Mouse (Mus musculus): ENCODE results near the gene Arhgef3. TPM values are rescaled to one million over a fixed set of nuclear protein-coding genes. Genes with fewer than 3 reads are reported as not detected.

Gene Arhgef3
- total RNA-seq, 2 experiments from 2014 or later: 5.8 to 6.3 TPM

DNA sequence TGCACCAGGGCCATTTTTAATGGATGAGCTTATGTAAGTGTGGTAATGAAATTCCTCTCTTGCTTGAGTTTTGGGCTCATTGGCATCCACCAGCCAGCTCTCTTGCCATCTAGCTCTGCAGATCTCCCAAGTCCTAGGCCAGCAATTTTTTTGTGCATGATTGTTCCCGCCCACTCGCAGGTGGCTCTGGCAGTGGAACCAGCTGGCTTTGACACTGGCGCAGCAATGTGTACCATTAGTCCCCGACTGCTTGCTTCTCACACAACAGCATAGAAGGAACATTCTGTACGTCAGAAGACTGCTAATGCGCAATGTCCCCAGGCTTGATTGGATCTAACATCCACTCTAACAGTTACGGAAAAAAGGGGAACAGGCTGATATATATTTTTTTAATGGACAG is 105.0 kb downstream of the Arhgef3 start:
- no peak for ATAC-seq (replicated peaks; ENCODE audit: low FRiP score, poor library complexity, severe bottlenecking)

DNA sequence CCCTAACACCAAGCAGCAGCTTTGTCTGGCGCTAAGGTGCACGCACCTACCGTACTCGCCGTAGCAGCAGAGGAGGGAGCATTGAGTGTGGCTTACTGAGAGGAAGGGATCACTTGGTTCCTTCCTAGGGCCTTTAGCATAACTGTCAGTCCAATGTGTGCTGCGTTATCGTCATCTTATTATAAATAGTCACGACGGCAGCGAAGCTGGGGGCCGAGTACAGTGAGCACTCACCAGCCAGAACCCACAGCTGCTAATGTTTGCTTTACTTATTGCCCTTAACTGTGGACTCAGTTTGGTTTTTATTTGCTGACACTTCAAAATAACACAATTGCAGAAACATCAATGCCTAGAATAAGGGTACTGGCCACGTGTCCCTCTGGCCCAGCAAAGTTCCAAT is 105.6 kb downstream of the Arhgef3 start:
- ATAC-seq (replicated peaks; ENCODE audit: low FRiP score, poor library complexity, severe bottlenecking): no peak

DNA sequence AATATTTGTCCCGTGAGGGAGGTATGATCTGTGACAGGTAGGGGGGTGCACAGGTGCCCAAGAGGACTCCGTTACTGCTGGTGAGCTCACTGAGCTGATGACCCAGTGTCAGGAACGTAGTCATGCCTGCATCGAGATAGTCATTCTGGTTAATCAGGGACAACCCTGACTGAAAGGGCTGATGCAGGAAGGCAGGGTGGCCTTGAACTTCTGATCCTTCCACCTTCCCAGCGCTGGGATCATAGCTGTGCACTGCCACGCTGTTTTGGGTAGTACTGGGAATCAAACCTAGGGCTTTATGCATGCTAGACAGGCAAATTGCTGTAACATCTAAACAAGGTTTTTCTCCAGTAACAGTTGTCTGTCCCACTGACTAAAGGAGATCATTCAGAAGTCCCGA is 109.9 kb downstream of the Arhgef3 start:
- ATAC-seq (replicated peaks; ENCODE audit: low FRiP score, poor library complexity, severe bottlenecking): no peak

DNA sequence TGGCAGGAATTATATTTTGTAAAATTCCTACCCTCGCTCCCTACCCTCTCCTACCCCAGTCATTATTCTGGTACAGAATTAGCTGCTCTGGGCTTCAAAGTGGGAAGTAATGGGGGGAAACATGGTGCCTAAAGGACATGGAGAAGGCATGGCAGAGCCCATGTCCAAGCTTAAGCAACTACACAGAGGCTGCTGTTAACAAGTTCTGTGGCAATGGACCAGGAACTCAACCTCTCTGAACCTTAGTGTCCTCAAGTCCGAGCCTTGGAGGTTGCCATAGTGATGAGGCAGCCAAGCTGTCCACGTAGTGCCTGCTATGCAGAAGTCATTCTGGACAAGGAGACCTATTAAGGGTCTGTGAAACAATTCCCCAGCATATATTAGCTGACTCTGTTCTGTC is 111.6 kb downstream of the Arhgef3 start:
- ATAC-seq (replicated peaks; ENCODE audit: low FRiP score, poor library complexity, severe bottlenecking): no peak

DNA sequence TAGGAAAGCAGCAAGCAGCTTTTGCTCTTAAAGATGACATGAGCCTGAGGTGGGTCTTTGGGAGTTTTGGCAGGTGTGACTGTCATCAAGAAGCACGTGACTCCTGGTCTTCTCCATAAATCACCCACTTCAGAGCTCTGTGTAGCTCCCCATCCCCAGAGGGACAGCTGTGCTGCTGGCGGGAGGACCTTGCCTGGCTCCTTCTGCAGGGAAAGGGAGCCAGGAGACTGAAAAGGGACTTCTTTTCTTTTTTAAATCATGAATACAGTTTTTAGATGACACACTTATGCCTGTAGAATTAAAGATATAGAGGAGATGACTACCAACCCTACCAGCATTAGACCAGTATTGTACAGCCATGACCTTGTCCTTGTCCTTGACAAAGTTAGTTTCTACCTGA is 113.6 kb downstream of the Arhgef3 start:
- ATAC-seq (replicated peaks; ENCODE audit: low FRiP score, poor library complexity, severe bottlenecking): no peak

DNA sequence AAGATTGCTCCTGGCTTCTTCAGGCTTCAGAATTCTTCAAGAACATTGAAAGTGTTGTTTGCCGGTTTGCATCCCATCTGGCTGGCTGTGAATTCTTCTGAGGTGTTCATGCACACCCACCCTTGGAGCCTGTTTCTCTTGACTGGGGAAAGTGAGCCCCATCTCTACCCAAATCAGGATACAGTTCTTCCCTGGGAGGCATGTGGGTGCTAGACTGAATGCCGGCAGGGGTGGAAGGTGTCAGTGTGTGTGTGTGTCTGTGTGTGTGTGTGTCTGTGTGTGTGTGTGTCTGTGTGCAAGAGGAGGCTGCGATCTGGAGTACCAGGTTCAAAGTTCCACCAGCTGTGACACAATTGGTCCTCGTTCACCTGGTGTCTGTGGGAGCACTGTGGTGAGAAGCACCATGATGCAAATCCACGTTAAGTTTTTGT is 114.3 kb downstream of the Arhgef3 start:
- no peak for ATAC-seq (replicated peaks; ENCODE audit: low FRiP score, poor library complexity, severe bottlenecking)

DNA sequence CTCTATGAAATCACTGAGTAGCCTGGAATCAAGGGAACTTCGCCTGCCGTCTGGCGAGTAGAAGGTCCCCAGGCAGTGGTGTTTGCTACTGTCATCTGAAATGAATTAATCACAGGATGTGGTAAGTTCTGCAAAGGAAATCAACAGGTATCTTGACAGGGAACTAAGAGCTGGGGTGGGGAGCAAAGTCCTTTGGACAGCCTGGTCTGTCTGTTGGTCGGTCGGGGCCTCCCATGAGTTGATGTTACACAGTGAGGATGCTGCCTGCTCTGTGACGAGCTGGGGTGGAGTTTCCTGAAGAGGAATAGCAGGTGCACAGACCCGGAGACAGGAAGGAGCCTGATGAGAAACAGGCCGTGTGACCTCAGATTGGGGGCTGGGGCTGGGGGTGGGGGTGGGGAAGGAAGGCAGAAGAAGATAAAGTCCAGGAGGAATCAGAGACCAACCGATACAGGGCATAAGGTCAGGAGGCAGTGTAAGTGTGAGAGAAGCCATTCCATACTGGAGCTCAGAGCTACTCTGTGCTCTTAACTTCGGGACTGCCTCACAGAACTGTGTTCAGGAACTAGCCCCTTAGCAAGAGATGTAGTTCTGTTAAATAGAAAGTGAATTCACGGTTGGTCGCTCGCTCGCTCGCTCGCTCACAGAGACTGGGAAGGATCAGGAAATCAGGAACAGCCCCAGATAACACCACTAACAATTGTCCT is 114.9 kb downstream of the Arhgef3 start:
- ATAC-seq (replicated peaks; ENCODE audit: low FRiP score, poor library complexity, severe bottlenecking): no peak

DNA sequence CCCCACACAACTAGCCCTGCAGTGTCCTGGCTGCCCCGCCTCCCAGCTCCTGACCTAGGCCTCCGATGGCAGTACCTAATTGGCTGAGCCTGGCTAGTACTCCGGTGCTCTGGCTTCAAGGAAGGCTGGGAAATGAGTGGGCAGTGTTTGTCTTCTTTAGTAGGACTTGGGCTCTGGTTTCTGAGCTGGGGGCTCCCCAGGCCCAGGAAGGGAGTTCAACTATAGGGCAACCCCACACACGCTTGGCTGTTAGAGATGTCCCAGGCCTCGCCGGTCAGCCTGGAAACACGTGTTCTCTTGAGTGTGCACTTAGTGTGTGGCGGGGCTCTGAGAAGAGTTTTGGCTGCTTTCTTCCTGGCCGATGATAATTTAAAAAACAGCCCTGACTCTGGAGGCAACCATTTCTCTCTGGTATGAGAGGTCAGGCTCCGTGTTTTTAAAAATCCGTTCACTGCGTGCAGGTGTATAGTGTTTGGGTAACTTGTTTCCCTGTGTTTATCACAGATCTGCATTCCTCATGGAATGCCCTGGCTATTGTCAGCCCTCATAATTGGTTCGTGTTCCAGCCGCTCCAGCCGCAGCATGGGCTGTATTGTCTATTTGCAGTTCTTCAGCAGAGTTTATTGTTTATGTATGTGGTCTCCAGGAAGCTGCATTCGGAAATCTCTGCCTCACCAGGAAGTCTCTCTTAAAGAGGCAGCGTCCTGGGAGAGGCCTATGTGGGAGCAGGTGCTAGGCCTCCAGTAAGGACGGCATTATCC is 115.7 kb downstream of the Arhgef3 start:
- no peak for ATAC-seq (replicated peaks; ENCODE audit: low FRiP score, poor library complexity, severe bottlenecking)

DNA sequence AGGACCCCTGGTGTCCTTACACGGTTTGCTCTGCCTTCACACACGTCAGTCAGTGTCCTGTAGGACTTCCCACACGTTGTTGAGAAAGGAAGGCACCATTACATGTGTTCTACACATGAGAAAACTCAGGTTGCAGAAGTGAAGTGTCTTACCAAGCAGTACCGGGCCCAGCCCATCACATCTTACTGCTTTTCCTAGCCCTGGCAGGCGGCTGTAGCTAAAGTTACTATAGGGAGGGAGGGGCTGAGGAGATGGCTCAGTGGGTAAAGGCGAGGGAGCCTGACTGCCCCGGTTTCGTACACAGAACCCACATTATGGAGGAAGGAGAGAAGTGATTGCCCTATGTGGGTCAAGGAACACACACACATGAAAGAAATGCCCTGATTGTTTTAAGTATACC is 116.8 kb downstream of the Arhgef3 start:
- ATAC-seq (replicated peaks; ENCODE audit: low FRiP score, poor library complexity, severe bottlenecking): no peak

DNA sequence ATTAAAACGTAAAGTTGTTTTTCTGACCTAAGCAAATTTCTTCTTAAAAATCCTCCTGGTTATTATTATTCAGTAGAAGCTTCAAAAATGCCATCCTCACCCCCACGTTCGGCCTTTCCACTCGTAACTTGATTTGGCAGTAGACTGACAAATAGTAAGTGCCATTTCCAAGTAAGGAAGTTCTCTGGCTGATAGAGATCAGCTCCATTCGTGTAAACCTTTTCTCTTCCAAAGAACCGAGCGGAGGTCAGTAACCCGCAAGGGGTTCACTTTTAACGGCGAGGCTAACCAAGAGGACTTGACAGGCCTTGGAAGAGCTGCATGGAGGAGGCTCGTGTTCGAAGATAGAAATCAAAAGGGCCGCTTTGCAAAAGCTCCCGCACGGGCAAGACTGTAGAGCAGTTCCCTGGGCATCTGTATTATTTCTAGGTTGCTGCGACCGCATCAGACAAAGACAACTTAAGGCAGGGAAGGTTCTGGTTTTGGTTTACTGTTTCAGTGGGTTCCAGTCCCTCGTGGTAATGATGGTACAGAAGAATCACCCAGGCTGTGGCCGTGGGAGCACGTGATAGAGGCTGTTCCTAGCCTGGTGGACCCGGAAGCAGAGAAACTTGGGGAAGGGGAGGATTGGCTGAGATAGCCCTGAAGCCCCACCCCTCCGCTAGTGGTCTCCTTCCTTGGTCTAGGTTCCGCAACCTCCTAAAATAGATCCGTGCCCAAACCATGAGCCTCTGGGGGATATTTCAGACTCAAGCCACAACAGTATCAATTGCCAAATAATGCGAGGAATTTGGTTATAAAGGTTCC is 117.5 kb downstream of the Arhgef3 start:
- no peak for ATAC-seq (replicated peaks; ENCODE audit: low FRiP score, poor library complexity, severe bottlenecking)

DNA sequence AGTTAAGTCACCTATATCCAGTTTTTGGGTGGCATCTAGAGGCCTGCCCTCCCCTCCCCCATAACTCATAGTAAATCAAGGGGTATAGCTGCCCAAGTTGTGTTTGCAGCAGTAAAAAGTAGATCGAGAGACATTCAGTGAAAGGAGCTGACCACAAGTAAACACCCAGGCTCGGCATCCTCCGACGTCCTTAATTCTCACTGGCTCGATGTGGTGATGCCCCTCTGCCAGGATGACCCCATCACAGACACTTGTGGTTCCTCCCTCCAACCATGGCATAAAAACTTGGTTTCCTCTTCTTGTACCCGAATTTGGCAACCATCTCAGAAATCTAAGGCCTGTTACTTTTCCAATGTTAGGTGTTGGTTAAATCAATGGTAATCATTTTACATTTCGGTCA is 118.4 kb downstream of the Arhgef3 start:
- no peak for ATAC-seq (replicated peaks; ENCODE audit: low FRiP score, poor library complexity, severe bottlenecking)

DNA sequence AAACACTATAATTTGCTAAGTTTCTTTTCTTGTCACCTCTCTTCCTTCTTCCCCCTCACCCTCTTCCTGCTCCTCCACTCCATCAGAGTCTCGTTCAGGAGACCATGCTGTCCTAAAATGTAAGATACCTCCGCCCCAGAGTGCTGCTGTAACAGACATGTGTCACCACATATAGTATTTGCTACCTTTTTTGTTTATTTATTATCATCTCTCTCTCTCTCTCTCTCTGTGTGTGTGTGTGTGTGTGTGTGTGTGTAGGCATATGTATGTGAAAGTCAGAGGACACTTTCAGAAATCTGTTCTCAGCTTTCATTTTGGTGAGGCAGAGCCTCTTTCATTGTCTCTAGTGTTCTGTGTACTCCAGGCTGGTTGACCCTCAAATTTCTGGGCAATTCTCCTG is 119.0 kb downstream of the Arhgef3 start:
- no peak for ATAC-seq (replicated peaks; ENCODE audit: low FRiP score, poor library complexity, severe bottlenecking)

DNA sequence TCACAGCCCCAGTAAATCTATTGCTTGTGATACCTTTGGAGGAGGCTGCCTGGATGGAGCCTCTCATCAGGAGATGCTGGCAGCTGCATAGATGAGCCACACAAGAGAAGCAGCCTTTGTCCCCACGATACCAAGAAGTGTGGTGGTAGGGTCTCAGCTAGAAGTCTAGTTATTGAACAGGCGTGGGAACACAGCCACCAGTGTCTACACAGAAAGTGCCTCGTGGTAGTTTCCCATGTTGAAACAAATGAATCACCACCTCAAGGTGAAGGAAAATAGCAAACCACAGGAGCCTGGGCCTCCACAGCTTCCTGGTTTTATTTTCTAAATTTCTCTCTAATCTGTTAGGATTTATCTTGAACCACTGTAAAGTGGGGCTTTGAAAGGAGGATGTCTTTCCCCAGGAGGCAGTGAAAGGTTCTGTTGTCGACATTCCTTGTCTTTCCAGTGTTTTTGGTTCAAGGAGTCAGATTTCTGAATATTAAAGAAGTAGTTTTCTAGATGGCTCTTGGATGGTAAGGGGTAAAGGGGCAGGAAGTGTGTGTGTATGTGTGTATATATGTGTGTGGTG is 119.7 kb downstream of the Arhgef3 start:
- no peak for ATAC-seq (replicated peaks; ENCODE audit: low FRiP score, poor library complexity, severe bottlenecking)

DNA sequence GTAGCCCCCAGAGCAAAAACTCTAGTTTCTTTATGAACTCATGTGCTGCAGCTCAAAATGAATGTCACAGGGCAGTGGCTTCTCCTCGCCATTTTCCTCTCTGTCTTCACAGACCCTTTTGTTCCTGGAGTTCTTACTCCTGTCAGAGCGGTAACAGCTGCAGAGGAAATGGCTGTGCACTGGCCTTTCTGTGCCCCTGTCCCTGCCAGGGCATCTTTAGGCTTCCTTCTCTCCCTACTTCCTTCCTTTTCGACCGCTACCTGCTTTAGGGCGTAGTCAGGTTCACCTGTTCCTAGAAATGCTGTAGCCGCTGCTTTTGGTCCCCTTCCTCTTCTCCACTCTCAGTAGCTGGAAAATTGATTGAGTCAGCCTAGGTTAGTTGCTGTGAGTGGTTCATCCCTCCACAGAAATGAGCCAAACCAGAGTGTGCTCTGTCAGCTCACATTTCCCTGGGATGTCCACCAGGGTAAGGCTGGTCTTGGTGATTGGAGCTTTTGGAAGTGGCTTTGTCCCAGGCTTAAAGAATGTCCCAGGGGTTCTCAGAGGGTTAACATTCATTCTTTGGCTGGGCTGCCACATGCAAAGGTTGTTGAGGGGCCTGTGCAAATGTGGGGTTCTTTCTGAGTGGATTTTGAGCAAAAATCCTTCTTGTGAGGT is 121.3 kb downstream of the Arhgef3 start:
- no peak for ATAC-seq (replicated peaks; ENCODE audit: low FRiP score, poor library complexity, severe bottlenecking)

DNA sequence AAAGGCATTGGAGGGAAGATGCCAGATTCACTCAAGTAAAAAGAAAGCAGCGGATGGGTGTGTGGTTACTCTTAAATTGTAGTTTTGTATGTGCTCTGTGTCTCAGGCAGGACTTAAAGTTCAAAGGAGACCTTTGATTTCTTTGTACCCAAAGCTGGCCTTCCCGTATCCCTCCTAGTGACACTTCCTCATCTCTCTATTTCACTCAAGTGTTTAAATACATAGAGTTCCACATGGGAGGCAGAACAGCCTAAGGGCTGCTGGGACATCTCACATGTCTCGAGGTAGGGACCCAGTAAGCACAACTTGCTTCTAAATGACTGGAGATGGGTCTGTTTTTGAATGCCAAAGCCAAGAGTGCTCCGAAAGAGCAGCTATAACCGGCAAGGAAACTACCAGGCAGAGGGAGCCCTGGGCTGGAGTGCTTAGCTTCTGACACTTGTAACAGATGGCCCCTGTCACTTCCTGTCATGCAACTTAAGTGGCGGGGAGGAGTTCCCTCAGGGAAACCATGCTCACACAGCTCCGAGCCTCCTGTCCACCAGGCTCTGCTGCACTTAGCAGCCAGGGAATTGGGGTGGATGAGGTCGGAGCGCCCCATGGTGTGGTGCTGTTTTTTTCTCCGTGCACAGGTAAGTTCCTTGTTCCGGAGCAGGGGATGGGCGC is 123.0 kb downstream of the Arhgef3 start:
- ATAC-seq (replicated peaks; ENCODE audit: low FRiP score, poor library complexity, severe bottlenecking): no peak

DNA sequence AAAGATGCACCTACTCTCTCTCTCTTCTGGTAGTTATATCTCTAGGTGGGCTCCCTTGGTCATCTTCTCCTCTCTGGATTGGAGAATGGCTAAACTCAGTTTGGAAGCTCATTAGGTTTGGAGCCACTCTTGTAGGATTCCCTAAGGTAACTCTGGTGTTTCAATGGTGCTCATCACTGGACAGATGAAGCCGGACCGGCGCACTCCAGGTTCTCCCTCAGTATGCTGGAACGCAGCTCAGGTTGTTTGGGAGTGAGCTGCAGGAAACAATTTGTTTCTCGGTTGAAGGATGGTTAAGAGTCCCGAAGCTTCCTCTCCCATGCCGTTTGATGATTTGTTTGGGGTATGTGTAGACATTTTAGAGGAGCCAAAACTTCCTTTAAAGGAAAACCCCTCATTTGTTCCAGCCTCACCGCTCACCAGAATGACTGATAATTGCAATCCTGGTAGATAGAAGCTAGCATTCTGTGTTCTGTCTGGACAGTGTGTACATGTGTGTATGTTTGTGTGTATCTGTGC is 124.0 kb downstream of the Arhgef3 start:
- ATAC-seq (replicated peaks; ENCODE audit: low FRiP score, poor library complexity, severe bottlenecking): no peak

DNA sequence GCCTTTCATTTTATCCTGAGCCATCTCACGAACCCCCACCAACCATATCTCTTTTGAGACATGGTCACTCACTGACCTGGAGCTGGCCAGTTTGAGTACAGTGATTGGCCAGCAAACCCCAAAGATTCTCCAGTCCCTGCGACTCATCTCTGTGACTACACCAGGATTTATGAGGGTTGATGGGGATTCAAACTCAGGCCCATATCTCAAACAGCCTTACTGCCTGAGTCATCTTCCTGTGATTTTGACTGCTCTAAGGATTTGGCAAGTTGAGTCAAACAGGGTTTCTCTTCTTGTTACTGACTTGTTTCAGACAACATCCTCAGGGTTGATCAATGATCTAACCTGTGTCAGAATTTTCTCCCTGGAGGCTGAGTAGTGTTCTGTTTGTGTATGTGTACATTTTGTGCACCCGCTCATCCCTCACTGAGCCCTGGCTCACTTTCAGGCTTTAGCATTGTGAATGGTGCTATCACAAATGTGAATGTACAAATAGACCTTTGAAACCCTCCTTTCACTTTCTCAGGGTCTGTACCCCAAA is 124.9 kb downstream of the Arhgef3 start:
- no peak for ATAC-seq (replicated peaks; ENCODE audit: low FRiP score, poor library complexity, severe bottlenecking)

DNA sequence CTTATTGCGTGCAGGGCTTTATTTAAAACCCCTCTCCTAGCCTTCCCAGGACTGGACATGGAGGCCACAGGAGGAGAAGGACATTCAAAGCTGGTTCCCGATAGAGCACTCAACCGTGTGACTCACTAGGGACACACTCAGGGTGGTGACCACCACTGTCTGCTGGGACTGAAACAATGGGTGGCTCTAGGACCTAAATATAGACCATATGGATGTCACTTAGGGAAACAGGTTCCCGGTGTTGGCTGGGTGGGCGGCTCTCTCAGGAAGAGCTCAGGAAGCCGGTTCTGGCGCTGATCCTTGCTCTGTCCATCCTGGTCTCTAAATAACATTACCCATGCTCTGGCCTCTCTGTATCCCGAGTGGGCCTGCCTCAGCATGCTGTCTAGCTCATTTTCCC is 127.6 kb downstream of the Arhgef3 start:
- ATAC-seq (replicated peaks; ENCODE audit: low FRiP score, poor library complexity, severe bottlenecking): no peak

DNA sequence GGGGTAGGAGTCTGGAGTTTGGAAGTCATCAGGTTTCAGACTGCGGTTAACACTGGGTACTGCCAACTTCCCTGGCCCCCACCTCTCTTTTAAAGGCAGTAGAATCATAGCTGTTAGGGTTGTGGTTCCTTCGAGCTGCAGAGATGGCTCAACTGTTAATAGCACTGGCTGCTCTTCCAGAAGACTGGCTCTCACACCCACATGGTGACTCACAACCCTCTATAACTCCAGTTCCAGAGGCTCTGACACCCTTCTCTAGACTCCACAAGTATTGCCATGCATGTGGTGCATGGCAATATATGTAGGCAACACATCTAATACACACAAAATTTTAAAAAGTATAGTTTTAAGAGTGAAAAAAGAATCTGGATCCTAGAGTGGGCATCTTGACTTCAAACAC is 128.1 kb downstream of the Arhgef3 start:
- no peak for ATAC-seq (replicated peaks; ENCODE audit: low FRiP score, poor library complexity, severe bottlenecking)

Data from erythroid progenitor cell, adult 5-6 weeks (primary cell).